Mouse (Mus musculus): Measurements from ENCODE around the gene Gm3015. TPM values are rescaled to one million over a fixed set of nuclear protein-coding genes. Genes with fewer than 3 reads are reported as not detected.

The Gm3015 gene
- not detected in 2 replicates for polyA plus RNA-seq (2012; rRNA removed)

GRCm38 (mm10) chr14:42768721-42769120 is at the start of gene Gm3015:
TSS of gene Gm3015 (minus strand) at chr14:42768821.

GRCm38 (mm10) chr14:42797887-42798286 is 29.3 kb upstream of the Gm3015 start, which contains the start of gene Gm10377:
TSS of gene Gm10377 (minus strand) at chr14:42797987.

Other genes starting within 250 kb of the Gm3015 start
- not detected in 2 replicates for gene Gm8024, start 244.5 kb downstream of the Gm3015 start, polyA plus RNA-seq (2012; rRNA removed)
- not detected in 2 replicates for gene Gm17124, start 168.9 kb downstream of the Gm3015 start, polyA plus RNA-seq (2012; rRNA removed)
- gene Gm3633, start 126.9 kb downstream of the Gm3015 start, polyA plus RNA-seq (2012; rRNA removed): not detected in 2 replicates
- not detected in 2 replicates for gene Gm10378, start 112.9 kb downstream of the Gm3015 start, polyA plus RNA-seq (2012; rRNA removed)
- not detected in 2 replicates for gene Gm10377, start 29.2 kb upstream of the Gm3015 start, polyA plus RNA-seq (2012; rRNA removed)
- gene Gm21977, start 84.7 kb upstream of the Gm3015 start, polyA plus RNA-seq (2012; rRNA removed): not detected in 2 replicates
- not detected in 2 replicates for gene Gm8082, start 224.8 kb upstream of the Gm3015 start, polyA plus RNA-seq (2012; rRNA removed)
- not detected in 2 replicates for gene Gm10376, start 246.8 kb upstream of the Gm3015 start, polyA plus RNA-seq (2012; rRNA removed)